Mouse (Mus musculus) liver, embryonic 14.5 days (tissue): ENCODE data around the gene Klhl2.

ENCODE experiments used
- CTCF ChIP-seq: IDR thresholded peaks from 2 replicates; pipeline ENCODE4 v1.5.1; 2016; ENCODE audit warnings: antibody characterized with exemption, low read depth, control low read depth
- EP300 ChIP-seq: IDR thresholded peaks from 2 replicates; pipeline ENCODE4 v1.6.1; 2016; ENCODE audit warnings: antibody characterized with exemption, low read depth

- TF ChIP-seq EP300 (no peak), CTCF (no peak)
Observed at GRCm38 (mm10) chr8:64849897-64850541, at the start of gene Klhl2.
